Mouse (Mus musculus): ENCODE results near the gene Clip1. TPM values are rescaled to one million over a fixed set of nuclear protein-coding genes. Genes with fewer than 3 reads are reported as not detected.

Gene Clip1
- total RNA-seq, 2 experiments from 2014 or later, result 208 to 217 TPM

GRCm38 (mm10) chr5:123670800-123671472 lies 13.5 kb downstream of the Clip1 start:
- peak; percentile 83 for DNase-seq

GRCm38 (mm10) chr5:123669991-123670799 lies 14.2 kb downstream of the Clip1 start:
- DNase-seq, result no peak

DNA sequence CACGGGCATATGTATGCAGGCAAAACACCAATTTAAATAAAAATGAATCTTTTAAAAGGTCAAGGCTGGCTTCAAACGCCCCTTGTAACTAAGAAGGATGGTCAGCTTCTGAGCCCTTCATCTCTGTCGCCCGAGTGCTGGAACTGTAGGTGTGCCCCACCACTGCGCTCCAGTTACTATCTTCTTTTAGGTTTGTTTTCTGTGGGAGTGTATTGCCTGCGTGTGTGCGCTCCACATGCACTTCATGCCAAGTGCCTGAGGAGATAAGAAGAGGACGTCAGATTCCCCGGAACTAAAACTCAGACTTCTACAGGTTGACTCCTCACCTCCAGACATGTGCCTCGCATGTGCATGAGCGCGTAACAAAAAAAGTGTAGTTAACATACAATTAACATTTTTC lies 16.5 kb downstream of the Clip1 start:
- DNase-seq, result no peak

DNA sequence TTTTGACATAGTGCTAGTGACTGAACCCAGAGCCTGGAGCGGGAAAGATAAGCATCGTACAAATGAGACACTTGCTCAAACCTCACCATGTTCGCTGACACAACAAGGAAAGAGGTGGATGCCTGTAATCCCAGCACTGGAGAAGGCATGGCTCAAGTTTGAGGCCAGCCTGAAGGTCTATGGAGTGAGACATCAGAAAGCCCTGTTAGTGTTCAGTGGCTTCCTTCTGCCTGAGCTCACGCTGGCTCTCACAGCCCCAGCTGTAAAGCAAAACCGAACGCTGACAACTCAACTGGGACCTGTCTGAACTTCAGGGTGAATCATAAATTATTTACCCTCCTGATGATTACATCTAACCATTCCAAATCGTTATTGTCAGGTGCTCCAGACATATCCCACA lies 18.5 kb downstream of the Clip1 start:
- no peak for DNase-seq

DNA sequence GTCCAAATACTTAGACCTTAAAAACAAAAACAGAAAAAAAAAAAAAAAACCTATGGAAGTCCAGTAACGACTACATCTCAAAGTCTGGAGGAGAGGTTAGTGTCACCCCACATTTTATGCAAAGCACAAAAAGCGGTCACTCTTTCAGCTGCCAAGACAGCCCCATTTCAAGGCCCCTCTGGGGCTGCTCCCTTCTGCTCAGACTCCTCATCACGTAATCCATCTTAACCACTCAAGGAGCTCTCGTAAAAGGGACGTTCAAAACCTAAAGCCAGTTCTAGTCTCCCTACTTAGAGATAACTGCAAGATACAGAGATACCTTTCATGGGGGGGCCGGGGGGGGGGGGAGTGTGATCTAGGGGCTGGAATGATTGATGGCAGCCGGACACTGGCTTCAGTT lies 20.1 kb downstream of the Clip1 start:
- no peak for DNase-seq

DNA sequence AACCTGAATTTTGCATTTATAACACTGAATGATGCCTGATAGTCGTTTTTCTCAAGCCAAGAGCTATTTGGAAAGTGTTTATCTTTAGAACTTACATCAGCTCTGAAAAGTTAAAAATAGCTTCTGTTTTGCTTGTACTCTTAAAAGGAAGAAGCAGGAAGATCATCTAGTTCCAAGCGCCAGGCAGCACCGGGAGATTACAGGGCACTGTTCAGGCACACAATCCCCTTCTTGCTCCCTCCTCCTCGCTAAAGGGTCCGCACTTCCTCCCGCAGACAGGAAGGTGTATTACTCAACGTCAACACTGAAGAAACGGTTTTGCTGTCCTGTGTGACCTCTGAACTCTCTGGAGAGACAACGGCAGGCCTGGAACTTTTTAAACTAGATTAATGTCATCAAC lies 22.4 kb downstream of the Clip1 start:
- peak; percentile 49 for DNase-seq

DNA sequence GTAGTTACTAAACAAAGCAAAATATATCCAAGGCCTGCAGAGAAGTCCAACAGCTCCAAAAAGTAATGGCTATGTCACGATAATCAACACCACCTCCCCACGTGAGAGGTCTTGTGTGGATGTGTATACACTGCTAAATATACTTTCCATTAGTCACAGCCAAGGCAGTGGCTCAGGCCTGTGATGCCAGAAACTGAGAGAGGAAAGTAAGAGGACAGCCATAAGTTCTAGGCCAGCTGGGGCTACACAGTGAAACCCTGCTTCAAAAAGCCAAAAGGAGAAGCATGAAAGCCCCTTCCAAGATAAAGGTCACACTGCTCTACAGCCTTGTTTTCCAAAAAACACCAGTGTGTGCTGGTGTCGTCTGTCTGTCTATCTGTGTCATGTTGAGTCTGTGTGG lies 22.8 kb downstream of the Clip1 start:
- peak; percentile 50 for DNase-seq

DNA sequence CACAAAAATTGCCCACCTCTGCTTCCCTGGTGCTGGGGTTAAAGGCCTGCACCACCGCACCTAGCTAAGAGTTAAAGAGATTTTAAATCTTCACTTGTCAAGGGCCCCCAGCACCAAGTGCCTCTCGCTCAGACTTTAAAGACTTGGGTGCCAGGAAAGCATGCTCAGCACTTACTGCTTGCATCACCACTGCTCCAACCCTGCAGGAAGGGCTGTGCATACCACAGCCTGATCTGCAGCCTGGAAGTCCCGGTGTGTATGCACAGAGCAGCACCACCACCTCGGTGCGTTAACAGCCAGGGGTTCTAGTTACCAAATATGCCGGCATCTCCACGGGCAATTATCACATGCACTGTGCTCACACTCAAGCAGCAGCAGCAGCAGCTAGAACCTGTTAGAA lies 26.8 kb downstream of the Clip1 start:
- no peak for DNase-seq

GRCm38 (mm10) chr5:123654937-123655336 lies 29.5 kb downstream of the Clip1 start:
- no peak for DNase-seq

GRCm38 (mm10) chr5:123653287-123653801 lies 31.1 kb downstream of the Clip1 start:
- no peak for DNase-seq

DNA sequence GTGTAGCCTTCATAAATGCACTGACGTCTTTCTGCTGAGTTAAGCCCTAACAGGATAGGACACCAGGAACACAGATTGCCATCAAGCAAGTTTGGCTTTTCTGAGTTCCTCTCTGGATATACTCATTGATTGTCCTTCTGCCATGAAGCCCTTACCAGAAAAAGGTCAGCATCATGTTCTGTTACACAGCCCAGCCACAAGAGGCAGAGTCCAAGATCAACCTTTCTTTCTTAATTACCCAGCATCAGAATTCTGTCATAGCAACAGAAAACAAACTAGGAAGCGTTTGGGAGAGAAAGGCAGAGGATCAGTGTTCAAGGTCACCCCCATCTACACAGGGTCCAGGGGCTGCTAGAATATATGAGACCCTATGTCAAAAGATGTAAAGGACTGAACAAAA lies 33.6 kb downstream of the Clip1 start:
- DNase-seq, result no peak

- no peak for DNase-seq
These were observed 42.0 kb downstream of the Clip1 start for GRCm38 (mm10) chr5:123642401-123642800.

DNA sequence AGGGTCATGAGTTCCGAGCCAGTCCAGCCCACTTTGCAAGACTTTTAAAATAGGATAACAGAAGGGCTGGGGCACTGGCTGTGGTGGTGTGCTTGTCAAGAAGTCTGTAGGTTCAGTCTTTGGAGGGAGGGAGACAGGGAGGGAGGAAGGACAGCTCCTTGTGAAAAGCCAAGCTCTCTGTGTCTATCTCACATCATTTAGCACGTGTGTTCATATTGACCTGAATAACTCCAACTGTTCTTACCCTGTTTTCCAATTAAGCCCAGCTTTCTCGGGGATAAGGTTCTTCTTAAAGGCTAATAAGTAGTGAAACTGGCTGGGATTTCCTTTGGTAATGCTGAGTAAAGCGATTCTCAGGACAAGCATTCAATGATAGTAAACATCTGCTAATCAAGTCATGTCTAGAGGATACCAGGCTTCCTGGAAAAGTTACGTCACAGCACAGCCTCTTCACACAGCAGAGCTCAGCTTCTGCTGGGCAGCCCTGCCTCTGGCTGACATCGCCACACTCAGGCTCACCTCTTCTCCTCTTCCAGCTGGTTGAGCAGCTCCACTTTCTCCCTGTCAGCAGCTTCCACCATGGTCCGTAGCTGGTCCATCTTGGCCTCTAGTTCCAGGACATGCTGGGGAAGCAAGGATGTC lies 43.0 kb downstream of the Clip1 start:
- DNase-seq, result peak; percentile 44

GRCm38 (mm10) chr5:123640181-123640580 lies 44.2 kb downstream of the Clip1 start:
- DNase-seq, result no peak

- DNase-seq, result no peak
These were observed 53.2 kb downstream of the Clip1 start for GRCm38 (mm10) chr5:123631210-123631609.

DNA sequence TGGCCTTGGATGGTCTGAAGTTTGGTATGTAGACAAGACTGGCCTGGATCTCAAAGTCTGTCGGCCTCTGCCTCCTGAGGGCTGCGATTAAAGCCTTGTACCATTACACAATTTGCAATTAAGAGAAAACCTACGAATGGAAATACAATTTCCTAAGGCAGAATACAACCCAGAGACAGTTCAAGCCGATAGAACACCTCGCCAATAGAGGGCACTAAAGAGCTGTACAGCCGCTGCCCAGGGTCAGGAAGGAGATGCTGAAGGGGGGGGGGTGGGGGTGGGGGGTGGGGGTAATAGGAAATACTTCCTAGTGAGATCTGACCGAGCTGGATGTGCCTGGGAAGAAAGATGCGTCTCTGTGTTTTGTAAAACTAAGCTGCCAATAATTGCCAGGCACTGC lies 57.8 kb downstream of the Clip1 start:
- DNase-seq, result peak; percentile 48

DNA sequence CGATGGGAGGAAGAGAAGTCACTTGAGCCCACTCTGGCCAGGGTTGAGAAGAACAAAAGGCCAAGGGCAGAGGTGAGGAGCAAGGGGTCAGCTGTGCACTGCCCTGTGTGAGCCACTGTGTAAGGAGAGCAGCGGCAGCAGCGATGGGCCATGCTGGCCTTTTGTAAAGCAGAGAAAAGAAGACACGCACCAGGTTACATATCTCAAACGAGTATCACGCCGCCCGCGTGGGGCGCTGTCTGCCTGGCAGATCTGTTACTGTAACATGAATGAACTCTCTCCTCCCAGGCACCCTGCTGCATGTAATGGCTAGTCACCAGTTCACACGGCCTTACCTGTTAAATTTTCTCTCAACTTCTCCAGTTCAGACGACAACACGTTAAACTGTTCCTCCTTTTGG lies 62.0 kb downstream of the Clip1 start:
- DNase-seq, result no peak

- DNase-seq, result no peak
These were observed 65.9 kb downstream of the Clip1 start for GRCm38 (mm10) chr5:123618558-123618957.

GRCm38 (mm10) chr5:123614246-123614645 lies 70.2 kb downstream of the Clip1 start:
- no peak for DNase-seq

DNA sequence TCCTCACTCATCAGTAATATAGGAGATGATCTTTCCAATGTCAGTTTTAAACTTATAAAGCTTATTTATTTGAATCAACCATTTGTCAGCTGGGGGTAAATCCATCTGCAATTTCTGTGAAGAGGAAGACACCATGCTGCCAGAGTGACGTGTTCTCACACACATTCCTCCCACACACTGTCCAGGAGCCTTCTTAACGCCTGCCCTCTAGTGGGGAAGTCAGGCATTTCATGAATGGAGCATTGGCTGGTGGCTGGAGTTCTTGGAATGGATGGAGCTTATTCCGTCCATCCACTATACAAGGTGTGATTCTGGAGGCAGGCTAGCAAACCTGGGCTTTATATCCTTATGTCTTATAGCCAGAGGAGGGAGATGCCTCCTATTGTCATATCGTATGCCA lies 74.6 kb downstream of the Clip1 start:
- DNase-seq, result peak; percentile 48

DNA sequence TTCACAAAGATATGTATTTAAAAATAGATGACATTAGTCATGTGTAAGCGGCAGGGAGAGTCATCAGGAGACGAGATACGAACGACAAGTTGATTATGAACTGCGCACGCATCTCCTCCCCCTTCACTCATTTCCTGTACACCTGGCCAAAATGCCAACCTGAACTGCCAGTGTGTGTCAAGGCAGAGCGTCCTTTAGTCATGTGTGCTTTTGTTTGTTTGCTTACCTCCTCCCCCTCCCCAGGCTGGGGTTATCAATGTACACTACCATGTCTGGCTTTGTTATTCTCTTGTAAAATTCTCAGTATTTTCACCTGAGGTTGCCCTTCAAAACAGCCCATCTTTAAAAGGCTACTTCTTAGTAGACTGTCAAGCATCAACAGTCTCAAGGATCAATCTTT lies 75.0 kb downstream of the Clip1 start:
- no peak for DNase-seq

DNA sequence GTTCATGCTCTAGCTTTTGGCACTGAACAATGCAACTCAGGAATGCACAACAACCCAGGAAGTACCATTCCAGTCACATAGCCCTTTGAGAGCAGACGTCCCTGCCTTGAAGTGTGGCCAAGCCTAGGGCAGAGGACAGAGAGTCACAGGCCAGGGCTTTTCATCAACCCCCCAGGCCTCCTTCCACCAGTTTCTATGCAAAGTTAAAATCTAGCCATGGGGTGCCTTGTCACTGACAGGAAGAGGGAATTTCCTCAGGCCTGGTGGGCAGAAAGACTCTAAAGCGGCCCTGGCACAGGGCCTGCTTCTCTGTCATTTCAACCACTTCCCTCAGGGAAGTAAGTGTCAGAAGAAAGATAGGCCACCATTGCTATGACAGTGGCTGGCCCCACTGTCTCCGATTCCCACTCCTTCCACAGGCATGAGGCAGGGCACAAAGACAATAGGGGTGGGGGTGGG lies 77.2 kb downstream of the Clip1 start:
- DNase-seq, result no peak

GRCm38 (mm10) chr5:123603496-123603895 lies 80.9 kb downstream of the Clip1 start:
- no peak for DNase-seq

All from gastrocnemius, postnatal 25 days (tissue).